Mouse (Mus musculus) CH12.LX (cell line): ENCODE results near the gene Trim41. TPM values are rescaled to one million over a fixed set of nuclear protein-coding genes. Genes with fewer than 3 reads are reported as not detected.

ENCODE experiments used
- DNase-seq: peaks from one replicate; pipeline ENCODE4 v3.0.0-alpha.2; 2013; ENCODE audit errors: extremely low read depth
- H3K27ac ChIP-seq: 2 replicates; pipeline ENCODE4 v1.5.1; 2012; ENCODE audit warnings: low read depth, mild to moderate bottlenecking, control low read depth, moderate library complexity; ENCODE audit not compliant: insufficient read depth
- H3K27me3 ChIP-seq: replicated peaks from 2 replicates; pipeline ENCODE3; 2012; ENCODE audit warnings: inconsistent platforms
- H3K36me3 ChIP-seq, 2 experiments: replicated peaks in 1 of 2; 2 replicates each; pipeline versions ENCODE3 to v1.6.1; 2012; ENCODE audit warnings: inconsistent platforms in 1 of 2, low read length in 1 of 2, mild to moderate bottlenecking in 1 of 2, mixed read lengths in 1 of 2, moderate library complexity in 1 of 2; ENCODE audit not compliant: control insufficient read depth in 1 of 2, insufficient read depth in 1 of 2
- H3K4me1 ChIP-seq, 2 experiments: 2 replicates each; pipeline ENCODE4 v1.6.1; 2012; ENCODE audit warnings: inconsistent platforms in 1 of 2, moderate library complexity in 1 of 2; ENCODE audit not compliant: insufficient read depth in 2 of 2, control insufficient read depth in 1 of 2
- H3K4me2 ChIP-seq: 2 replicates; pipeline ENCODE4 v1.6.1; 2012; ENCODE audit warnings: low read depth, mild to moderate bottlenecking, control low read depth; ENCODE audit not compliant: poor library complexity, insufficient read depth, severe bottlenecking
- H3K4me3 ChIP-seq, 3 experiments: fragments of 150-350 bp in 1 of 3; sonication (generic) in 1 of 3; replicated peaks in 1 of 3; 2 replicates each; pipeline versions ENCODE3 to v1.5.1; 2011 to 2012; ENCODE audit warnings: low read depth in 2 of 3, low read length in 2 of 3, mild to moderate bottlenecking in 2 of 3, moderate library complexity in 2 of 3, control low read depth in 1 of 3, improper control_type of control experiment in 1 of 3, inconsistent platforms in 1 of 3, mixed read lengths in 1 of 3; ENCODE audit not compliant: poor library complexity in 1 of 3
- H3K79me2 ChIP-seq: replicated peaks from 2 replicates; pipeline ENCODE4 v1.6.1; 2012; ENCODE audit warnings: mild to moderate bottlenecking, moderate library complexity; ENCODE audit not compliant: control insufficient read depth, poor library complexity, insufficient read depth, severe bottlenecking; ENCODE audit errors: extremely low read depth
- H3K9ac ChIP-seq: 2 replicates; pipeline ENCODE4 v1.6.1; 2012; ENCODE audit warnings: low read depth, mild to moderate bottlenecking, control low read depth, moderate library complexity; ENCODE audit not compliant: insufficient read depth
- H3K9me3 ChIP-seq: replicated peaks from 2 replicates; pipeline ENCODE3; 2012; ENCODE audit warnings: low read length, inconsistent platforms, mixed read lengths
- BHLHE40 ChIP-seq: IDR thresholded peaks from 2 replicates; pipeline ENCODE4 v1.6.1; 2011; ENCODE audit warnings: mild to moderate bottlenecking, low read depth, low read length, improper control_type of control experiment
- CHD1 ChIP-seq: IDR thresholded peaks from 2 replicates; pipeline ENCODE4 v1.6.1; 2012; ENCODE audit warnings: low read depth, low read length, improper control_type of control experiment, inconsistent platforms
- CHD2 ChIP-seq: IDR thresholded peaks from 2 replicates; pipeline ENCODE4 v1.6.1; 2011; ENCODE audit warnings: low read length, improper control_type of control experiment
- CTCF ChIP-seq, 2 experiments: IDR thresholded peaks in 1 of 2; conservative IDR thresholded peaks in 1 of 2; 2 replicates each; pipeline ENCODE4 v1.5.1; 2011 to 2012; ENCODE audit warnings: low read depth in 2 of 2, low read length in 2 of 2, improper control_type of control experiment in 1 of 2, inconsistent platforms in 1 of 2, mild to moderate bottlenecking in 1 of 2, moderate library complexity in 1 of 2
- E2F4 ChIP-seq: IDR thresholded peaks from 2 replicates; pipeline ENCODE4 v1.6.1; 2011; ENCODE audit warnings: low read depth, low read length, improper control_type of control experiment; ENCODE audit not compliant: insufficient replicate concordance
- ELF1 ChIP-seq: IDR thresholded peaks from 2 replicates; pipeline ENCODE4 v1.6.1; 2014; ENCODE audit warnings: low read depth, mild to moderate bottlenecking, inconsistent platforms, low read length, improper control_type of control experiment
- EP300 ChIP-seq: IDR thresholded peaks from 2 replicates; pipeline ENCODE4 v1.6.1; 2011; ENCODE audit warnings: low read length, improper control_type of control experiment
- ETS1 ChIP-seq: conservative IDR thresholded peaks from 2 replicates; pipeline ENCODE4 v1.6.1; 2012; ENCODE audit warnings: low read depth, mild to moderate bottlenecking, inconsistent platforms, low read length, improper control_type of control experiment, moderate library complexity
- GABPA ChIP-seq: IDR thresholded peaks from 2 replicates; pipeline ENCODE4 v1.6.1; 2012; ENCODE audit warnings: low read depth, low read length, improper control_type of control experiment, inconsistent platforms; ENCODE audit not compliant: insufficient replicate concordance
- HCFC1 ChIP-seq: IDR thresholded peaks from 2 replicates; pipeline ENCODE4 v1.6.1; 2012; ENCODE audit warnings: low read depth, mild to moderate bottlenecking, inconsistent platforms, low read length, improper control_type of control experiment
- IRF4 ChIP-seq: IDR thresholded peaks from 2 replicates; pipeline ENCODE4 v1.6.1; 2014; ENCODE audit warnings: low read depth, mild to moderate bottlenecking, inconsistent platforms, low read length, improper control_type of control experiment
- JUN ChIP-seq: IDR thresholded peaks from 2 replicates; pipeline ENCODE4 v1.6.1; 2011; ENCODE audit warnings: low read depth, mild to moderate bottlenecking, low read length, improper control_type of control experiment, moderate library complexity; ENCODE audit not compliant: insufficient read depth
- JUND ChIP-seq: conservative IDR thresholded peaks from 2 replicates; pipeline ENCODE4 v1.6.1; 2011; ENCODE audit warnings: low read depth, low read length, improper control_type of control experiment
- KAT2A ChIP-seq: IDR thresholded peaks from 2 replicates; pipeline ENCODE4 v1.6.1; 2012; ENCODE audit warnings: low read length, improper control_type of control experiment, inconsistent platforms; ENCODE audit not compliant: insufficient replicate concordance
- MAFK ChIP-seq: IDR thresholded peaks from 2 replicates; pipeline ENCODE4 v1.6.1; 2011; ENCODE audit warnings: low read length, improper control_type of control experiment; ENCODE audit not compliant: insufficient replicate concordance
- MAX ChIP-seq: IDR thresholded peaks from 2 replicates; pipeline ENCODE4 v1.6.1; 2011; ENCODE audit warnings: low read length, improper control_type of control experiment
- MAZ ChIP-seq: IDR thresholded peaks from 2 replicates; pipeline ENCODE4 v1.6.1; 2012; ENCODE audit warnings: low read depth, mild to moderate bottlenecking, inconsistent platforms, low read length, improper control_type of control experiment, moderate library complexity
- MEF2A ChIP-seq: IDR thresholded peaks from 2 replicates; pipeline ENCODE4 v1.6.1; 2014; ENCODE audit warnings: low read depth, mild to moderate bottlenecking, inconsistent platforms, low read length, improper control_type of control experiment, borderline replicate concordance
- MXI1 ChIP-seq: IDR thresholded peaks from 2 replicates; pipeline ENCODE4 v1.6.1; 2011; ENCODE audit warnings: mild to moderate bottlenecking, low read depth, low read length, improper control_type of control experiment
- MYC ChIP-seq: IDR thresholded peaks from 2 replicates; pipeline ENCODE4 v1.6.1; 2011; ENCODE audit warnings: low read depth, mild to moderate bottlenecking, improper control_type of control experiment, low read length
- NELFE ChIP-seq: IDR thresholded peaks from 2 replicates; pipeline ENCODE4 v1.6.1; 2011; ENCODE audit warnings: low read depth, low read length, improper control_type of control experiment
- NRF1 ChIP-seq: IDR thresholded peaks from 2 replicates; pipeline ENCODE4 v1.6.1; 2014; ENCODE audit warnings: low read depth, mild to moderate bottlenecking, inconsistent platforms, low read length, improper control_type of control experiment, moderate library complexity
- PAX5 ChIP-seq: IDR thresholded peaks from 2 replicates; pipeline ENCODE4 v1.6.1; 2012; ENCODE audit warnings: low read length, inconsistent platforms, mixed read lengths
- POLR2A ChIP-seq: IDR thresholded peaks from 2 replicates; pipeline ENCODE4 v1.6.1; 2011; ENCODE audit warnings: low read depth, mild to moderate bottlenecking, improper control_type of control experiment, low read length
- POLR2AphosphoS2 ChIP-seq: IDR thresholded peaks from 2 replicates; pipeline ENCODE4 v1.6.1; 2011; ENCODE audit warnings: low read depth, low read length, improper control_type of control experiment
- RAD21 ChIP-seq: IDR thresholded peaks from 2 replicates; pipeline ENCODE4 v1.6.1; 2011; ENCODE audit warnings: low read depth, mild to moderate bottlenecking, low read length, improper control_type of control experiment, moderate library complexity
- RCOR1 ChIP-seq: conservative IDR thresholded peaks from 2 replicates; pipeline ENCODE4 v1.6.1; 2012; ENCODE audit warnings: low read depth, mild to moderate bottlenecking, inconsistent platforms, low read length, improper control_type of control experiment
- SIN3A ChIP-seq: IDR thresholded peaks from 2 replicates; pipeline ENCODE4 v1.6.1; 2012; ENCODE audit warnings: low read length, improper control_type of control experiment, inconsistent platforms
- SMC3 ChIP-seq: IDR thresholded peaks from 2 replicates; pipeline ENCODE4 v1.6.1; 2011; ENCODE audit warnings: low read depth, low read length, improper control_type of control experiment
- TBP ChIP-seq: conservative IDR thresholded peaks from 2 replicates; pipeline ENCODE4 v1.6.1; 2011; ENCODE audit warnings: low read depth, low read length, improper control_type of control experiment
- TCF12 ChIP-seq: IDR thresholded peaks from 2 replicates; pipeline ENCODE4 v1.6.1; 2014; ENCODE audit warnings: low read depth, mild to moderate bottlenecking, inconsistent platforms, low read length, improper control_type of control experiment
- UBTF ChIP-seq: IDR thresholded peaks from 2 replicates; pipeline ENCODE4 v1.6.1; 2012; ENCODE audit warnings: low read depth, mild to moderate bottlenecking, inconsistent platforms, low read length, improper control_type of control experiment, moderate library complexity
- USF1 ChIP-seq: IDR thresholded peaks from 2 replicates; pipeline ENCODE4 v1.6.1; 2014; ENCODE audit warnings: low read depth, mild to moderate bottlenecking, inconsistent platforms, low read length, improper control_type of control experiment
- USF2 ChIP-seq: conservative IDR thresholded peaks from 2 replicates; pipeline ENCODE4 v1.6.1; 2011; ENCODE audit warnings: low read depth, low read length, improper control_type of control experiment
- ZC3H11A ChIP-seq: IDR thresholded peaks from 2 replicates; pipeline ENCODE4 v1.6.1; 2012; ENCODE audit warnings: low read depth, mild to moderate bottlenecking, inconsistent platforms, low read length, improper control_type of control experiment
- ZKSCAN1 ChIP-seq: IDR thresholded peaks from 2 replicates; pipeline ENCODE4 v1.6.1; 2012; ENCODE audit warnings: low read depth, inconsistent platforms, low read length, improper control_type of control experiment, borderline replicate concordance
- ZMIZ1 ChIP-seq: IDR thresholded peaks from 2 replicates; pipeline ENCODE4 v1.6.1; 2012; ENCODE audit warnings: low read depth, mild to moderate bottlenecking, inconsistent platforms, low read length, improper control_type of control experiment
- ZNF384 ChIP-seq: IDR thresholded peaks from 2 replicates; pipeline ENCODE4 v1.6.1; 2012; ENCODE audit warnings: low read depth, low read length, improper control_type of control experiment, inconsistent platforms
- dilution Hi-C: fragments of 300-500 bp; cut with MboI; formaldehyde crosslinking; loops from 2 replicates; pipeline ENCODE4 v1.14.3; 2020; ENCODE audit warnings: low sequenced_read_pairs; ENCODE audit not compliant: extremely low pct_unique_long_range_greater_than_20kb, extremely low pct_ligation_motif_present
- in situ Hi-C: fragments of 300-500 bp; cut with MboI; formaldehyde crosslinking; loops from 3 replicates; pipeline ENCODE4 v1.14.3; 2019; ENCODE audit warnings: low sequenced_read_pairs, low pct_ligation_motif_present, low pct_unique_long_range_greater_than_20kb, mixed read lengths
- polyA plus RNA-seq: library from polyadenylated mRNA; unstranded; fragments of >175 nt; gene quantifications from 2 replicates; pipeline ENCODE4 v1.2.1, GENCODE M21; 2012; ENCODE audit warnings: low read depth; ENCODE audit not compliant: insufficient read length
- total RNA-seq, 2 experiments: library from RNA; depleted of rRNA; stranded (reverse); fragments of 300-350 nt in 1 of 2; fragments of >200 nt in 1 of 2; gene quantifications; 2 replicates each; pipeline ENCODE4 v1.2.3; 2012 to 2014

The Trim41 gene
- total and polyA plus RNA-seq, 3 experiments: 18.8 to 51.6 (median 36.0) TPM

GRCm38 (mm10) chr11:48833078-48833730, 16.1 kb upstream of the Trim41 start:
- in situ Hi-C loops: no loop called here
- H3K4me3 ChIP-seq: peak overlapping the region; percentile 46 to 73 (median 51)
- peaks cover 3% of the 10 kb centered on the region for H3K9me3 ChIP-seq
- H3K27me3 ChIP-seq: peaks cover 9% of the 10 kb centered on the region
- peak overlapping the region; percentile 18 for H3K9ac ChIP-seq
- DNase-seq: no peak
- peak; percentile 94 for TF ChIP-seq SIN3A
- no peak for TF ChIP-seq ZMIZ1
- 0 out of 2 replicates have a peak, but pooled peaks have one; percentile 38 for TF ChIP-seq POLR2A
- TF ChIP-seq MAZ: no peak; the same call in 1 of the 2 replicates
- TF ChIP-seq BHLHE40: no peak
- TF ChIP-seq ELF1: no peak
- TF ChIP-seq PAX5: no peak
- TF ChIP-seq USF2: no peak
- TF ChIP-seq HCFC1: peak; percentile 61; the same call in 1 of the 2 replicates
- peak; percentile 74 for TF ChIP-seq MXI1
- no peak for TF ChIP-seq TBP
- TF ChIP-seq SMC3: no peak
- TF ChIP-seq JUN: no peak
- TF ChIP-seq USF1: no peak
- no peak for TF ChIP-seq GABPA
- peak; percentile 41 for TF ChIP-seq ETS1
- TF ChIP-seq IRF4: no peak
- no peak for TF ChIP-seq CHD2
- no peak for TF ChIP-seq MYC
- TF ChIP-seq CTCF (conservative IDR thresholded peaks at IDR 0.05 in 1 of 2, IDR thresholded peaks at IDR 0.05 in 1 of 2; ENCODE audit: low read depth in 2 of 2, low read length in 2 of 2): no peak
- no peak for TF ChIP-seq ZC3H11A
- peak; percentile 61 for TF ChIP-seq MEF2A
- no peak for TF ChIP-seq TCF12
- peak; percentile 31; the same call in 1 of the 2 replicates for TF ChIP-seq NELFE
- no peak for TF ChIP-seq UBTF
- TF ChIP-seq RAD21: no peak
- no peak for TF ChIP-seq E2F4
- TF ChIP-seq NRF1: no peak
- TF ChIP-seq ZKSCAN1: no peak
- peak; percentile 93 for TF ChIP-seq CHD1
- TF ChIP-seq POLR2AphosphoS2: no peak
- no peak for TF ChIP-seq RCOR1
- no peak for TF ChIP-seq ZNF384
- TF ChIP-seq MAX: no peak
- no peak; the same call in 1 of the 2 replicates for TF ChIP-seq EP300
- TF ChIP-seq JUND: peak; percentile 52
- no peak for TF ChIP-seq KAT2A
- no peak for TF ChIP-seq MAFK
- H3K79me2 ChIP-seq: no peaks in the 10 kb centered on the region
- peaks cover 13 to 34% of the 10 kb centered on the region in 2 experiments; a peak in 3 of 4 replicates for H3K4me1 ChIP-seq
- no peaks in the 10 kb centered on the region for H3K36me3 ChIP-seq
- dilution Hi-C loops: no loop called here
- H3K4me2 ChIP-seq: peak overlapping the region; percentile 67
- H3K27ac ChIP-seq: peak overlapping the region; percentile 50
